In the genomic region with DNA sequence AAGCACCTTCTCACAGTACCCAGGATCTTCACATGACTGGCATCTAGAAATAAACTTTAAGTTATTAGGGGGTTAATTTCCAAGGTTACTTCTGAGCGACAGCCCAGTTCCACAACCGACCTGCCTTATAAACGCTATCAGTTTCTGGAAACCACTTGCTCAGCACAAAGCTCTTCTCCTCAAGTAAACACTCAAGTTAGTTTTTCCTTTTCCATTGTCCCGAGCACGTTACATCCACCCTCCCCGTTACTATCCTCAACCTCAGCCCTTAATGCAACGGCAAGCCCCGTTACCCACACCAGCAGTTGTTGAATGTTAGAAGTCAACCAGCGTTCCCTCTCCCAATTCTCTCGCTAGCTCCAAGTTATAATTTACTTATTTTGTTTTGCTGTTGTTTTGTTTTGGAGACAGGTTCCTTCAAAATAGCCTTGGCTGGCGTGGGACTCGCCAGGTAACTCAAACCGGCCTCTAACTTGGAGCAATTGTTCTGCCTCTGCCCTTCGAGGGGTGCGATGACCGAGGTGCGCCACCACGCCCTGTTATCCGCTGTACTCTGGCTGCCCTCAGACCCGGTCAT, we compare ENCODE assay signal across 9 mouse cellular contexts. TPM values are rescaled to one million over a fixed set of nuclear protein-coding genes. Genes with fewer than 3 reads are reported as not detected.
DNase-seq lines count a peak whose midpoint lies in the region; ATAC-seq and TF ChIP-seq lines count a peak whose summit lies in the region.
"Had no signal": no experiment of that assay in that cellular context is flagged by ENCODE, and none has a peak within 500 bp of the region (broad histone marks: within the 10 kb centered on the region; RNA-seq: fewer than 3 reads in every experiment).

No protein-coding gene starts in this region.

- no peak for TF ChIP-seq CTCF in lung, adult 2 months (IDR thresholded peaks at IDR 0.05; ENCODE audit: insufficient read depth, low read length)

- no peak for ATAC-seq in embryonic facial prominence, embryonic 14.5 days (ENCODE audit: low read depth)
- ATAC-seq in limb, embryonic 14.5 days (ENCODE audit: low FRiP score, low read depth), result no peak
- ATAC-seq in neutrophil, adult 5-6 weeks (ENCODE audit: extremely low read depth, insufficient number of reproducible peaks, low FRiP score, poor library complexity, severe bottlenecking), result 0 out of 2 replicates have a peak, but pooled peaks have one; percentile 2

- TF ChIP-seq POLR2A in lung, adult 2 months (IDR thresholded peaks at IDR 0.05; ENCODE audit: borderline replicate concordance, extremely low read depth, low read depth, low read length), result no peak
- TF ChIP-seq POLR2A in limb, embryonic 14.5 days (IDR thresholded peaks at IDR 0.05; ENCODE audit: borderline replicate concordance, extremely low read depth, insufficient read depth, insufficient read length), result no peak

- H3K36me3 ChIP-seq in embryonic facial prominence, embryonic 14.5 days (ENCODE audit: control insufficient read depth, insufficient read depth, low read length), result no peaks in the 10 kb centered on the region
- no peaks in the 10 kb centered on the region for H3K36me3 ChIP-seq in limb, embryonic 14.5 days (ENCODE audit: control insufficient read depth, insufficient read depth, low read length)

- no peaks in the 10 kb centered on the region for H3K27me3 ChIP-seq in embryonic facial prominence, embryonic 14.5 days (replicated peaks; ENCODE audit: control insufficient read depth, insufficient read depth, low read length)
- H3K27me3 ChIP-seq in limb, embryonic 14.5 days (ENCODE audit: control insufficient read depth, insufficient read depth, low read length), result no peaks in the 10 kb centered on the region

- H3K4me2 ChIP-seq in embryonic facial prominence, embryonic 14.5 days (ENCODE audit: low read depth, low read length), result peak overlapping the region; percentile 66
- peak overlapping the region; percentile 88 for H3K4me2 ChIP-seq in limb, embryonic 14.5 days (replicated peaks; ENCODE audit: low read depth, low read length, severe bottlenecking)

- peak overlapping the region; percentile 98 for H3K4me3 ChIP-seq in lung, adult 2 months (replicated peaks; ENCODE audit: extremely low read depth, low read depth, low read length)
- peak overlapping the region; percentile 74 for H3K4me3 ChIP-seq in embryonic facial prominence, embryonic 14.5 days (ENCODE audit: low read depth, low read length)
- peak overlapping the region; percentile 61 for H3K4me3 ChIP-seq in limb, embryonic 14.5 days (replicated peaks; ENCODE audit: low read length)

- no peaks in the 10 kb centered on the region for H3K4me1 ChIP-seq in lung, adult 2 months (ENCODE audit: control insufficient read depth, insufficient read depth, low read length)
- no peaks in the 10 kb centered on the region; the same call in 1 of the 2 replicates for H3K4me1 ChIP-seq in embryonic facial prominence, embryonic 14.5 days (ENCODE audit: control insufficient read depth, insufficient read depth, low read length)
- H3K4me1 ChIP-seq in limb, embryonic 14.5 days (ENCODE audit: control insufficient read depth, insufficient read depth, low read length), result peaks cover 12% of the 10 kb centered on the region

- WGBS in lung, adult 2 months, result under 1% methylated on average over 20 of the region's 20 CpGs
- WGBS in embryonic facial prominence, embryonic 14.5 days, result 2% methylated on average over 20 of the region's 20 CpGs
- WGBS in limb, embryonic 14.5 days, result 2% methylated on average over 20 of the region's 20 CpGs

- no peak for DNase-seq in lung, adult 2 months
- DNase-seq in lung, postnatal 25 days (ENCODE audit: low spot score), result no peak
- DNase-seq in embryonic facial prominence, embryonic 14.5 days (ENCODE audit: low spot score), result no peak
- DNase-seq in limb, embryonic 14.5 days (ENCODE audit: low spot score), result no peak
- no peak for DNase-seq in right cerebral cortex, postnatal 25 days
- DNase-seq in layer of hippocampus, adult 9-10 months (ENCODE audit: low spot score), result no peak
- no peak for DNase-seq in right cerebral cortex, postnatal 14 days

- peaks cover 4% of the 10 kb centered on the region; the same call in 1 of the 2 replicates for H3K9me3 ChIP-seq in embryonic facial prominence, embryonic 14.5 days (ENCODE audit: control insufficient read depth, low read length)
- H3K9me3 ChIP-seq in limb, embryonic 14.5 days (ENCODE audit: control insufficient read depth, low read length), result no peaks in the 10 kb centered on the region

- H3K27ac ChIP-seq in embryonic facial prominence, embryonic 14.5 days (replicated peaks; ENCODE audit: low read depth, low read length), result peak overlapping the region; percentile 91
- peak overlapping the region; percentile 85 for H3K27ac ChIP-seq in limb, embryonic 14.5 days (replicated peaks; ENCODE audit: low read depth, low read length)

- peak overlapping the region; percentile 82 for H3K9ac ChIP-seq in embryonic facial prominence, embryonic 14.5 days (ENCODE audit: low read depth, low read length)
- H3K9ac ChIP-seq in limb, embryonic 14.5 days (ENCODE audit: low read depth, low read length, severe bottlenecking), result peak overlapping the region; percentile 69

RNA-seq across cellular contexts. Expression of gene Cela3a, which starts 22.0 kb away (rescaled TPM):
- polyA plus RNA-seq in lung, adult 2 months (2012; rRNA removed), result not detected in 2 replicates
- not detected in 2 replicates for polyA plus RNA-seq in embryonic facial prominence, embryonic 14.5 days (2014; fragmentation: Nextera tagmentation; extraction: Ambion mirVana)
- not detected in 2 replicates for polyA plus RNA-seq in limb, embryonic 14.5 days (2012; rRNA removed)
- polyA plus RNA-seq in limb, embryonic 14.5 days (2014; fragmentation: Nextera tagmentation; extraction: Ambion mirVana), result not detected in 2 replicates
- total RNA-seq in neutrophil, adult 5-6 weeks (2017), result not detected in 2 replicates
- total RNA-seq: common myeloid progenitor, adult 5-6 weeks had no signal

RNA-seq across cellular contexts. Expression of gene Cdc42, which starts 30.1 kb away (rescaled TPM):
- polyA plus RNA-seq in lung, adult 2 months (2012; rRNA removed), result 67.9 and 124 TPM in 2 replicates
- 714 and 769 TPM in 2 replicates for polyA plus RNA-seq in embryonic facial prominence, embryonic 14.5 days (2014; fragmentation: Nextera tagmentation; extraction: Ambion mirVana)
- polyA plus RNA-seq in limb, embryonic 14.5 days (2012; rRNA removed), result 300 and 342 TPM in 2 replicates
- polyA plus RNA-seq in limb, embryonic 14.5 days (2014; fragmentation: Nextera tagmentation; extraction: Ambion mirVana), result 720 and 741 TPM in 2 replicates
- 728 and 734 TPM in 2 replicates for total RNA-seq in neutrophil, adult 5-6 weeks (2017)

RNA-seq across cellular contexts. Expression of gene Cela3b, which starts 42.8 kb away (rescaled TPM):
- polyA plus RNA-seq in lung, adult 2 months (2012; rRNA removed), result 0.57 and 12.5 TPM in 2 replicates
- polyA plus RNA-seq in embryonic facial prominence, embryonic 14.5 days (2014; fragmentation: Nextera tagmentation; extraction: Ambion mirVana), result 0.30 and 0.56 TPM in 2 replicates
- 0.29 and 0.55 TPM in 2 replicates for polyA plus RNA-seq in limb, embryonic 14.5 days (2012; rRNA removed)
- polyA plus RNA-seq in limb, embryonic 14.5 days (2014; fragmentation: Nextera tagmentation; extraction: Ambion mirVana), result 0.28 TPM in 1 of 2 replicates, not detected in the other
- total RNA-seq in neutrophil, adult 5-6 weeks (2017), result not detected in 2 replicates
- total RNA-seq: common myeloid progenitor, adult 5-6 weeks had no signal
